Mouse (Mus musculus) monocyte, adult 59 days (primary cell): ENCODE data around the gene Trim13. TPM values are rescaled to one million over a fixed set of nuclear protein-coding genes. Genes with fewer than 3 reads are reported as not detected.

Source experiments
- total RNA-seq, 2 experiments: library from RNA; stranded (reverse); gene quantifications; one replicate each; pipeline ENCODE4 v1.2.4; 2023

The Trim13 gene
- total RNA-seq, result 1 to 10 TPM; 2.1 to 3.5 TPM

GRCm38 (mm10) chr14:61597968-61598367, at the start of gene Trim13:
Trim13 (plus strand) TSS chr14:61598247.

GRCm38 (mm10) chr14:61556289-61557147, 41.5 kb upstream of the Trim13 start, which contains the start of gene Spryd7:
Spryd7 (minus strand) TSS chr14:61556886.

GRCm38 (mm10) chr14:61607157-61607556, 9.1 kb downstream of the Trim13 start, which contains the start of gene Kcnrg:
Kcnrg (plus strand) TSS chr14:61607457.

Other genes with a start within 250 kb of the Trim13 start
- gene Ebpl, start 237.8 kb upstream of the Trim13 start, total RNA-seq, result 1 to 10 TPM; 1.3 to 1.6 TPM
- 10 to 100 TPM; 21.3 to 23.8 TPM for gene Kpna3, start 158.4 kb upstream of the Trim13 start, total RNA-seq
- gene Spryd7, start 41.4 kb upstream of the Trim13 start, total RNA-seq, result 1 to 10 TPM; 6.0 to 7.7 TPM
- gene Kcnrg, start 9.2 kb downstream of the Trim13 start, total RNA-seq, result under 1 TPM in 1 of 2 experiments, not detected in 1; 0.30 TPM